Mouse (Mus musculus) heart, embryonic 11.5 days (tissue): ENCODE measurements around the gene Men1. TPM values are rescaled to one million over a fixed set of nuclear protein-coding genes. Genes with fewer than 3 reads are reported as not detected.
A peak's percentile ranks its signal among the peaks of the same experiment; 100 is the strongest.

Source experiments
- ATAC-seq: fragments of 200-750 bp; cut with Nextera tagmentation; replicated peaks from 2 replicates; pipeline ENCODE4 v1.8.0; 2017; ENCODE audit warnings: moderate library complexity; ENCODE audit not compliant: insufficient number of reproducible peaks, low FRiP score, low TSS enrichment
- H3K27ac ChIP-seq: fragments of 300-500 bp; sonication (generic); 2 replicates; pipeline ENCODE4 v1.5.1; 2014; ENCODE audit warnings: mild to moderate bottlenecking, low read depth, low read length
- H3K27me3 ChIP-seq: fragments of 300-500 bp; sonication (generic); 2 replicates; pipeline ENCODE4 v1.6.1; 2014; ENCODE audit warnings: mild to moderate bottlenecking, low read length, mixed read lengths; ENCODE audit not compliant: control insufficient read depth, insufficient read depth
- H3K36me3 ChIP-seq: fragments of 300-500 bp; sonication (generic); 2 replicates; pipeline ENCODE4 v1.6.1; 2014; ENCODE audit warnings: mild to moderate bottlenecking, low read length, moderate library complexity, mixed read lengths; ENCODE audit not compliant: control insufficient read depth, insufficient read depth
- H3K4me1 ChIP-seq: fragments of 300-500 bp; sonication (generic); 2 replicates; pipeline ENCODE4 v1.6.1; 2014; ENCODE audit warnings: low read length; ENCODE audit not compliant: control insufficient read depth, insufficient read depth
- H3K4me2 ChIP-seq: fragments of 300-500 bp; sonication (generic); 2 replicates; pipeline ENCODE4 v1.6.1; 2014; ENCODE audit warnings: mild to moderate bottlenecking, moderate library complexity
- H3K4me3 ChIP-seq: fragments of 300-500 bp; sonication (generic); 2 replicates; pipeline ENCODE4 v1.5.1; 2014; ENCODE audit warnings: low read depth, low read length
- H3K9ac ChIP-seq: fragments of 300-500 bp; sonication (generic); 2 replicates; pipeline ENCODE4 v1.6.1; 2014; ENCODE audit warnings: mild to moderate bottlenecking, low read depth, low read length, moderate library complexity
- H3K9me3 ChIP-seq: fragments of 300-500 bp; sonication (generic); replicated peaks from 2 replicates; pipeline ENCODE4 v1.6.1; 2016; ENCODE audit warnings: low read length; ENCODE audit not compliant: control insufficient read depth
- WGBS: fragments of 180-500 bp; shearing (Covaris S2); extraction: QIAGEN DNeasy Blood & Tissue Kit; methylation state at CpG from one replicate; pipeline ENCODE4 v1.1.7; 2014; ENCODE audit not compliant: insufficient replicate concordance; 5-methylcytosine and 5-hydroxymethylcytosine counted together
- polyA plus RNA-seq: library from polyadenylated mRNA; unstranded; fragments of >200 nt; fragmentation: Nextera tagmentation; extraction: Ambion mirVana; gene quantifications from 2 replicates; pipeline ENCODE4 v1.2.1, GENCODE M21; 2014

Gene Men1
- polyA plus RNA-seq, 1 experiment from 2014 or later = 31.8 TPM

DNA sequence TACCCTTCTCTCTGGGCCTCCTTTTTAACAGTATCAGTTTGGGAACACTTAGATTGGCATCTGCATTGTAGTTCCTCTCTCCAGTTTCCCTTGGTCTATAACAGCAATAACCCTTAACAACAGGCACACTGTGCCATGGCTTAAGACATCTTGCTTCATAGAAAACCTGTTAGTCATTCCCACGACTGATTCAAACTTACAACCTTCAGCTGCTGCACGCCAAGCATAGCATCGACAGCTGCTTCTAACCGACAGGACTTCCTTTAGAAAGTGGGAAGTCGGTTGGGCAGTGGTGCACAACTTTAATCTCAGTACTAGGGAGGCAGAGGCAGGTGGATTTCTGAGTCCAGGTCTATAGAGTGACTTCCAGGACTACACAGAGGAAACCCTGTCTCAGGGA lies 3.6 kb upstream of the Men1 start:
- ATAC-seq = no peak
- H3K36me3 ChIP-seq = no peaks in the 10 kb centered on the region
- no peak overlapping the region for H3K27ac ChIP-seq
- H3K27me3 ChIP-seq = no peaks in the 10 kb centered on the region
- WGBS = 47% methylated on average over 5 of the region's 5 CpGs
- H3K4me1 ChIP-seq = peaks cover 6% of the 10 kb centered on the region
- H3K9me3 ChIP-seq = no peaks in the 10 kb centered on the region
- H3K4me2 ChIP-seq = peak overlapping the region; percentile 31
- no peak overlapping the region for H3K4me3 ChIP-seq
- peak overlapping the region; percentile 2; the same call in 1 of the 2 replicates for H3K9ac ChIP-seq

DNA sequence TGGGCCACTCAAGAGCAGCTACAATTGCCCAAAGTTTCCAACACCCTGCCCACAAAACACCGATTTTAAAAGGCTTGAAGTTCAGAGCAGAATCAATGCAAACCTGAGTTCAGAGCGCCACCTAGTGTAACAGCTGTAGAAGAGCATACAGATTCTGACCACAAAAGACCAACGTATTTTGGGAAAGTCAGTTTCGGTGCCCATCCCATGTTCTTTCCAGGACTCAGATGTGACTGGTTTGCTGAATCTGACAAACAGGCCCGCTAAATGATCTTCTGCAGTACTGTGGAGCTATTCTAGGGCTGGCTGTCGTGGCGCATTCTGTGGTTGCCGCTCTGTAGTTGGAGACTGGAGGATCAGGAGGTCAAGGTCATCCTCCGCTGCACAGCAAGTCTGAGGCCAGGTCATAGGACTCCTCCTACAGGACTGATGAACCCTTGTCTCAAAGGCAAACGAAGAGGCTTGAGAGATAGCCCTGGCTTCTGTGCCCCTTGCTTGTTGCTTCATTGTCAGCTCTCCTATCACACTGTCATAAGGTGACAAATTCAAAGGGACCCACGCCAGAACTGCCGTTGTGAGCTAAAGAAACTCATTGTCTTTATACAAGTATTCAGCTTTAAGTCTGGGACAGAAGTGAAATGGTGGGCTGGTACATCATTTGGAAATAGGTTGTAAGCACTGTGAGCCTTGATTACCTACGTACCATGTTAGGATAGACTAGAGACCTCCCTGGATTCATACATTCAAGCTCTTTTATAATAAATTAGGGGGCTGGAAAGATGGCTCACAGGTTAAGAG lies 2.9 kb upstream of the Men1 start:
- peak overlapping the region; percentile 31 for H3K4me2 ChIP-seq
- H3K4me3 ChIP-seq = no peak overlapping the region
- no peak overlapping the region for H3K27ac ChIP-seq

DNA sequence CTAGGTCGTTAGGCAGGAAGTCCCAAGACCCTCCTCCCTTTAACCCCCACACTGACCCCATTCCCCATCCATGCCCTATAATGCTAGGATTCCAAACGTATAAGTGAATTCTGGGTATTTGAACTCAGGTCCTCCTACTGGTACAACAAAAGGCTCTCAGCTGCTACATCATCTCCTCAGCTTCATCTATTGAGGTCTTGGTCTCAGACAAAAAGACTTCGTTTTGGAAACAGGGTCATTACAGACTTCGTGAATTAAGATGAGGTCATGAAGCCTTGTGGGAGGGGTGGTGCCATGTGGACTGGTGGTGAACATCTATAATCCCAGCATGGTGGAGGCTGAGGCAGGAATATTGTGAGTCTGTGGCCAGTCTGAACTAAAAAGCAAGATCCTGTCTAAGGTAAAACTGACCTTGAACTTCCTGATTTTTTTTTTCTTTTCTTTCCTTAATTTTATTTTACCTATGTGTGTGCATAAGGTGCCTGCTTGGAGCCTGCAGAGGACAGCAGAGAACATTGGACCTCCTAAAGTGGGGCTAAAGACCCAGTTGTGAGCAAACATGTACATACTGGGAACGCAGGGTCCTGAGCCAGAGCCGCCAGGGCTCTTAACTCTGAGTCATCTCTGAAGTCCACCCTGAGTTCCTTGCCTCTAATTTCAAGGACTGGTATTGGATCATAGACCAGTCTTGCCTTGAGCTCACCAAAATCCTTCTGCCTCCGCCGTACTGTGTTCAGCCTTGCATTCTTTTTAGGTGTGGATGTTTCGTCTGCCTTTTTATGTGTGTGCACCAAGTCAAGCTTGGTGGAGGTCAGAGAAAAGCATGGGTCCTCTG lies 801 bp upstream of the Men1 start:
- Histone ChIP-seq H3K9ac (peak overlapping the region; percentile 56; the same call in 1 of the 2 replicates), H3K4me1 (peaks cover 15% of the 10 kb centered on the region), H3K9me3 (no peaks in the 10 kb centered on the region), H3K27me3 (no peaks in the 10 kb centered on the region), H3K4me3 (peak overlapping the region; percentile 89), H3K36me3 (peaks cover 17% of the 10 kb centered on the region), H3K27ac (peak overlapping the region; percentile 60), H3K4me2 (peak overlapping the region; percentile 91)
- ATAC-seq = no peak
- WGBS = 64% methylated on average over 9 of the region's 9 CpGs

More for the DNA sequence above, 2.9 kb upstream of the Men1 start:
- no peak for ATAC-seq
- H3K27me3 ChIP-seq = no peaks in the 10 kb centered on the region
- H3K4me1 ChIP-seq = peaks cover 14% of the 10 kb centered on the region
- no peaks in the 10 kb centered on the region; the same call in 1 of the 2 replicates for H3K36me3 ChIP-seq
- no peaks in the 10 kb centered on the region for H3K9me3 ChIP-seq
- peak overlapping the region; percentile 43; the same call in 1 of the 2 replicates for H3K9ac ChIP-seq
- 22% methylated on average over 13 of the region's 13 CpGs for WGBS

DNA sequence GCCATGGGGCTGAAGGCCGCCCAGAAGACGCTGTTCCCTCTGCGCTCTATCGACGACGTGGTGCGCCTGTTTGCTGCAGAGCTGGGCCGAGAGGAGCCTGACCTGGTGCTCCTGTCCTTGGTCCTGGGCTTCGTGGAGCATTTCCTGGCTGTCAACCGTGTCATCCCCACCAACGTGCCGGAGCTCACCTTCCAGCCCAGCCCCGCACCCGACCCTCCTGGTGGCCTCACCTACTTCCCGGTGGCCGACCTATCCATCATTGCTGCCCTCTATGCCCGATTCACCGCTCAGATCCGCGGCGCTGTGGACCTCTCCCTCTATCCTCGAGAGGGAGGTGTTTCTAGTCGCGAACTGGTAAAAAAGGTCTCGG lies 664 bp downstream of the Men1 start:
- Histone ChIP-seq H3K27me3 (no peaks in the 10 kb centered on the region), H3K4me2 (peak overlapping the region; percentile 91), H3K9me3 (no peaks in the 10 kb centered on the region), H3K36me3 (peaks cover 29% of the 10 kb centered on the region), H3K9ac (peak overlapping the region; percentile 86), H3K27ac (peak overlapping the region; percentile 66), H3K4me3 (peak overlapping the region; percentile 89), H3K4me1 (peaks cover 19% of the 10 kb centered on the region)
- 1% methylated on average over 23 of the region's 25 CpGs for WGBS
- peak; percentile 16 for ATAC-seq

DNA sequence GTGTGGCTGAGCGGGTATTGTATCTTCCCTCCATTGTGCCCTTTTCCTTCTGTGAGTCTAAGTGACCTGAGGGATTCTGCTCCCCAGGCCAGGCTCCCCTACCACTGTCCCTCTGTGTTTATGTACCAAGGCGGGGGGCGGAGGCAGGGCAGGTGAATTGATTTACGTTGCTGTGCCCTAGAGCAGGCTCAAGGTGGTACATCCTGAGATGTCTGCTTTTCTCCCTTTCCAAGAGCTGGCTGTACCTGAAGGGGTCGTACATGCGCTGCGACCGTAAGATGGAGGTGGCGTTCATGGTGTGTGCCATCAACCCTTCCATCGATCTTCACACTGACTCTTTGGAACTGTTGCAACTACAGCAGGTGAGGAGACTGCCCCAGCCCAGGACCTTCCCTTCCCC lies 2.1 kb downstream of the Men1 start:
- WGBS = 93% methylated on average over 10 of the region's 10 CpGs
- no peak for ATAC-seq
- no peak overlapping the region for H3K27ac ChIP-seq
- peak overlapping the region; percentile 91 for H3K4me2 ChIP-seq
- no peaks in the 10 kb centered on the region for H3K9me3 ChIP-seq
- peaks cover 29% of the 10 kb centered on the region for H3K36me3 ChIP-seq
- H3K4me1 ChIP-seq = peaks cover 26% of the 10 kb centered on the region
- peak overlapping the region; percentile 89; the same call in 1 of the 2 replicates for H3K4me3 ChIP-seq
- no peak overlapping the region for H3K9ac ChIP-seq
- H3K27me3 ChIP-seq = no peaks in the 10 kb centered on the region

DNA sequence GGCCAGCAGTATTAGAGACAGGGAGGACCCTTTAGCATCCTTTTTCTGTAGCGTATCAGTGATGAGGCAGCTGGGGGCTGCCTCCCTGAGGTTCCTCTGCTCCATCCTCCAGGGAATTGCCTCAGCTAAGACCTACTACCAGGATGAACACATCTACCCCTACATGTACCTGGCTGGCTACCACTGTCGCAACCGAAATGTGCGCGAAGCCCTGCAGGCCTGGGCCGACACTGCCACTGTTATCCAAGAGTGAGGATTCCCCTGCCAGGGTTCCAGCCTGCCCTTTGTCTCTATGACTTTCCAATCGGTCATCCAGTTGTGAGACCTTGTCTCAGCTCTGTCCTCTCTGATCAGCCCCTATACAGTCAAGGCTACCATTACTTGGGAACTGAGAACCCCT lies 3.4 kb downstream of the Men1 start:
- 95% methylated on average over 7 of the region's 7 CpGs for WGBS
- Histone ChIP-seq H3K4me1 (peaks cover 30% of the 10 kb centered on the region), H3K27ac (no peak overlapping the region), H3K4me3 (no peak overlapping the region), H3K9ac (no peak overlapping the region), H3K27me3 (no peaks in the 10 kb centered on the region), H3K4me2 (no peak overlapping the region), H3K9me3 (no peaks in the 10 kb centered on the region), H3K36me3 (peaks cover 29% of the 10 kb centered on the region)
- no peak for ATAC-seq

DNA sequence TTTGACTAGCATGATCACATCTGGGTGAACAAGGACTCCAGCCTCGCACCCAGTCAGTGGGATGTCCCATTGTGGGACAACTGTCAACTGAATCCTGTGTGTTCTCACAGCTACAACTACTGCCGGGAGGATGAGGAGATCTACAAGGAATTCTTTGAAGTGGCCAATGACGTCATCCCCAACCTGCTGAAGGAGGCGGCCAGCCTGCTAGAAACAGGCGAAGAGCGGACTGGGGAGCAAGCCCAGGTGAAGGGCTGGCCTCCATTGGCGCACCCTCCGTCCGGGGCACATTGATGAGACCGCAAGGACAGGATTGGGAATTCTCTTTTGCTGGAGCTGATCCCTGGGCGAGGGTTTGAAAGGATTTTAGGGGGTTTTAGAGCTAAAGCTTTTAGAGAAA lies 3.9 kb downstream of the Men1 start:
- no peak overlapping the region for H3K9ac ChIP-seq
- no peak overlapping the region for H3K27ac ChIP-seq
- 89% methylated on average over 11 of the region's 11 CpGs for WGBS
- peaks cover 29% of the 10 kb centered on the region for H3K36me3 ChIP-seq
- no peak for ATAC-seq
- no peaks in the 10 kb centered on the region for H3K9me3 ChIP-seq
- H3K27me3 ChIP-seq = no peaks in the 10 kb centered on the region
- no peak overlapping the region for H3K4me3 ChIP-seq
- H3K4me1 ChIP-seq = peaks cover 30% of the 10 kb centered on the region
- H3K4me2 ChIP-seq = no peak overlapping the region

DNA sequence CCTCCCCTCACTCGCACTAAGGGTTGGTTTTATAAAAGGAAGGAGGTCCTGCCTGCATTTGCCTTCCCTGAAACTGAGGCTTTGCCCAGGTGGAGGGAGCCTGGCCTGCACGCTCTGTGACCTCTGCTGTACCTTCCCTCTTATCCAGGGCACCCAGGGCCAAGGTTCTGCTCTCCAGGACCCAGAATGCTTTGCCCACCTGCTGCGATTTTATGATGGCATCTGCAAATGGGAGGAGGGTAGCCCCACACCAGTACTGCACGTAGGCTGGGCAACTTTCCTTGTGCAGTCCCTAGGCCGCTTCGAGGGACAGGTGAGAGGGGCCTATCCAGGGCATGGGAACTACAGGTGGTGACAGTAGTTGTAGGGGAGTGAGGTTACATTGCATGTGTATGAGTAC lies 4.4 kb downstream of the Men1 start:
- no peak for ATAC-seq
- H3K4me3 ChIP-seq = no peak overlapping the region
- peaks cover 30% of the 10 kb centered on the region for H3K4me1 ChIP-seq
- no peak overlapping the region for H3K9ac ChIP-seq
- H3K4me2 ChIP-seq = no peak overlapping the region
- H3K27me3 ChIP-seq = no peaks in the 10 kb centered on the region
- 91% methylated on average over 6 of the region's 6 CpGs for WGBS
- no peak overlapping the region for H3K27ac ChIP-seq
- no peaks in the 10 kb centered on the region for H3K9me3 ChIP-seq
- H3K36me3 ChIP-seq = peaks cover 29% of the 10 kb centered on the region
